In genomic region chr9:24302906-24303305, GRCm38 (mm10) we compare ENCODE assay signal across 25 mouse cellular contexts.
"Had no signal": no experiment of that assay in that cellular context is flagged by ENCODE, and none has a peak within 500 bp of the region (broad histone marks: within the 10 kb centered on the region; RNA-seq: fewer than 3 reads in every experiment).

No protein-coding gene starts in this region.

- ATAC-seq: inflammation-experienced regulatory T-cells, adult 6 months; intestine, embryonic 15.5 days; intestine, postnatal 0 days had no signal

- DNase-seq: gastrocnemius, adult 2 months; gastrocnemius, postnatal 10 days; gastrocnemius, postnatal 25 days; heart, adult 18-20 months; heart, postnatal 10 days; heart, postnatal 4 days; kidney, adult 18-20 months; kidney, adult 8-10 months; kidney, postnatal 10 days; kidney, postnatal 25 days; kidney, postnatal 4 days; liver; liver, embryonic 13.5 days had no signal

- H3K9me3 ChIP-seq: heart, embryonic 10.5 days; heart, embryonic 12.5 days; hindbrain, embryonic 10.5 days; hindbrain, embryonic 12.5 days; hindbrain, embryonic 15.5 days; intestine, embryonic 15.5 days; limb, embryonic 10.5 days; limb, embryonic 12.5 days; liver, embryonic 13.5 days had no signal

- H3K36me3 ChIP-seq: heart, embryonic 10.5 days; heart, embryonic 12.5 days; hindbrain, embryonic 10.5 days; hindbrain, embryonic 12.5 days; hindbrain, embryonic 15.5 days; intestine, embryonic 15.5 days; limb, embryonic 10.5 days; limb, embryonic 12.5 days; liver, embryonic 13.5 days had no signal

- H3K9ac ChIP-seq: heart, embryonic 12.5 days; hindbrain, embryonic 12.5 days; hindbrain, embryonic 15.5 days; intestine, embryonic 15.5 days; limb, embryonic 12.5 days; liver, embryonic 13.5 days had no signal

- H3K4me1 ChIP-seq: heart, embryonic 10.5 days; heart, embryonic 12.5 days; hindbrain, embryonic 10.5 days; hindbrain, embryonic 12.5 days; intestine, embryonic 15.5 days; limb, embryonic 10.5 days; limb, embryonic 12.5 days; liver, embryonic 13.5 days had no signal

- H3K4me3 ChIP-seq: gastrocnemius, adult 2 months; heart, embryonic 10.5 days; heart, embryonic 12.5 days; hindbrain, embryonic 10.5 days; hindbrain, embryonic 12.5 days; hindbrain, embryonic 15.5 days; intestine, embryonic 15.5 days; layer of hippocampus, adult 2 months; limb, embryonic 10.5 days; limb, embryonic 12.5 days; liver, embryonic 13.5 days had no signal

- H3K4me2 ChIP-seq: heart, embryonic 12.5 days; hindbrain, embryonic 12.5 days; hindbrain, embryonic 15.5 days; intestine, embryonic 15.5 days; limb, embryonic 12.5 days; liver, embryonic 11.5 days; liver, embryonic 13.5 days had no signal

- H3K27me3 ChIP-seq: heart, embryonic 12.5 days; hindbrain, embryonic 12.5 days; hindbrain, embryonic 15.5 days; intestine, embryonic 15.5 days; limb, embryonic 12.5 days; liver, embryonic 13.5 days had no signal

- H3K27ac ChIP-seq: gastrocnemius, adult 2 months; heart, embryonic 10.5 days; hindbrain, embryonic 10.5 days; hindbrain, embryonic 12.5 days; hindbrain, embryonic 15.5 days; intestine, embryonic 15.5 days; layer of hippocampus, adult 2 months; limb, embryonic 10.5 days; limb, embryonic 12.5 days; liver, embryonic 13.5 days had no signal
